In the genomic region with DNA sequence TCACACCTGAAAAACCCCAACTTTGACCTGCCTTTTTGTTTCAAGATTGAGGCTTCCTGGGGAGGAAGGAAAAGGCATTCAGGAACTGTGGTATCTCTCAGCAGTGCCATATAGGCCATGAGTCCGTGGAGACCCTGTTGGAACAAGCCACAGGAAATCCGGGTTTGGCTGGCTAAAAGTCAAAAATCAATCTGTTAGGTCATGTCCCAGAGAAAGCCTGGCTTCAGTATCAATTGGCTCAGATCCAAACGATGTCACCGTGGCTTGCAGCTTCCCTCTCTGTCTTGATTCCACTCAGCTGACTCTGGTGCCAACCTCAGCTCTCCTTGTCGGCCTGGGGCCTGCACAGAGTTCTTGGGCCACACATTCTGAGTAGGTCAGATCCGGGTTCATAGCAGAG, we compare ENCODE assay signal across 13 mouse cellular contexts.
DNase-seq lines count a peak whose midpoint lies in the region; ATAC-seq and TF ChIP-seq lines count a peak whose summit lies in the region.
"Had no signal": no experiment of that assay in that cellular context is flagged by ENCODE, and none has a peak within 500 bp of the region (broad histone marks: within the 10 kb centered on the region; RNA-seq: fewer than 3 reads in every experiment).

No protein-coding gene starts in this region.

- no peak overlapping the region for H3K4me3 ChIP-seq in lung, embryonic 14.5 days (ENCODE audit: low read depth, low read length)
- H3K4me3 ChIP-seq in lung, adult 2 months (replicated peaks; ENCODE audit: extremely low read depth, low read depth, low read length), result no peak overlapping the region
- H3K4me3 ChIP-seq in kidney, embryonic 15.5 days (replicated peaks), result no peak overlapping the region
- H3K4me3 ChIP-seq: embryonic facial prominence, embryonic 13.5 days; hindbrain, embryonic 13.5 days; left cerebral cortex, adult 2 months had no signal

- peaks cover 15% of the 10 kb centered on the region for H3K4me1 ChIP-seq in lung, embryonic 14.5 days (ENCODE audit: insufficient read depth)
- no peaks in the 10 kb centered on the region; the same call in 1 of the 2 replicates for H3K4me1 ChIP-seq in lung, adult 2 months (ENCODE audit: control insufficient read depth, insufficient read depth, low read length)
- peaks cover 16% of the 10 kb centered on the region for H3K4me1 ChIP-seq in kidney, embryonic 15.5 days

- no peak for ATAC-seq in lung, embryonic 14.5 days (ENCODE audit: insufficient read depth)
- ATAC-seq in kidney, embryonic 15.5 days (replicated peaks; ENCODE audit: low FRiP score), result no peak

- DNase-seq in cerebellum, postnatal 25 days, result peak; percentile 26 to 28
- no peak for DNase-seq in cerebellum, adult 11 months
- DNase-seq in lung, embryonic 14.5 days, result peak; percentile 77
- DNase-seq in lung, adult 2 months, result no peak
- DNase-seq in lung, postnatal 4 days, result peak; percentile 68 to 72
- DNase-seq in thymus, postnatal 4 days, result no peak
- no peak for DNase-seq in left cerebral cortex, postnatal 25 days (ENCODE audit: low spot score in 2 of 2)
- DNase-seq: cerebellum, adult 11-12 months; right cerebral cortex, postnatal 25 days had no signal

- no peak overlapping the region for H3K9ac ChIP-seq in lung, embryonic 14.5 days
- H3K9ac ChIP-seq in kidney, embryonic 15.5 days, result no peak overlapping the region
- H3K9ac ChIP-seq: embryonic facial prominence, embryonic 13.5 days; hindbrain, embryonic 13.5 days had no signal

- no peak overlapping the region for H3K4me2 ChIP-seq in lung, embryonic 14.5 days
- H3K4me2 ChIP-seq in kidney, embryonic 15.5 days, result no peak overlapping the region
- H3K4me2 ChIP-seq: embryonic facial prominence, embryonic 13.5 days; hindbrain, embryonic 13.5 days had no signal

- no peaks in the 10 kb centered on the region for H3K36me3 ChIP-seq in lung, embryonic 14.5 days (ENCODE audit: insufficient read depth)
- no peaks in the 10 kb centered on the region for H3K36me3 ChIP-seq in kidney, embryonic 15.5 days
- H3K36me3 ChIP-seq: embryonic facial prominence, embryonic 13.5 days; hindbrain, embryonic 13.5 days had no signal

- H3K27me3 ChIP-seq in lung, embryonic 14.5 days (ENCODE audit: insufficient read depth, low read length), result no peaks in the 10 kb centered on the region
- peaks cover 15% of the 10 kb centered on the region; the same call in 1 of the 2 replicates for H3K27me3 ChIP-seq in kidney, embryonic 15.5 days
- H3K27me3 ChIP-seq: embryonic facial prominence, embryonic 13.5 days had no signal

- TF ChIP-seq POLR2A in lung, adult 2 months (IDR thresholded peaks at IDR 0.05; ENCODE audit: borderline replicate concordance, extremely low read depth, low read depth, low read length), result no peak

- TF ChIP-seq CTCF in lung, embryonic 14.5 days (IDR thresholded peaks at IDR 0.05; ENCODE audit: low read depth), result no peak
- no peak for TF ChIP-seq CTCF in lung, adult 2 months (IDR thresholded peaks at IDR 0.05; ENCODE audit: insufficient read depth, low read length)

- H3K27ac ChIP-seq in lung, embryonic 14.5 days (ENCODE audit: low read depth), result no peak overlapping the region
- 0 out of 2 replicates have a peak overlapping the region, but pooled peaks have one; percentile 55 for H3K27ac ChIP-seq in kidney, embryonic 15.5 days
- H3K27ac ChIP-seq: embryonic facial prominence, embryonic 13.5 days; hindbrain, embryonic 13.5 days; left cerebral cortex, adult 2 months had no signal

- intact Hi-C loops in left cerebral cortex, postnatal 25 days (cut with DNase I), result no loop called here

- WGBS in lung, embryonic 14.5 days, result 34% methylated on average over 6 of the region's 6 CpGs
- 24% methylated on average over 6 of the region's 6 CpGs for WGBS in lung, adult 2 months
- WGBS in kidney, embryonic 15.5 days, result 59% methylated on average over 6 of the region's 6 CpGs

- no peaks in the 10 kb centered on the region for H3K9me3 ChIP-seq in lung, embryonic 14.5 days (ENCODE audit: low read depth, low read length)
- H3K9me3 ChIP-seq in kidney, embryonic 15.5 days (replicated peaks), result peaks cover under 1% of the 10 kb centered on the region; the same call in 1 of the 2 replicates
- H3K9me3 ChIP-seq: hindbrain, embryonic 13.5 days had no signal

Comparison
In these comparisons a context has a peak if more than half of its experiments do, and no peak if none do; other contexts are left out.
1. DNase-seq: peak in cerebellum, postnatal 25 days (2 of 2), lung, embryonic 14.5 days (single experiment) and lung, postnatal 4 days (2 of 2); none in cerebellum, adult 11 months (single experiment), lung, adult 2 months (single experiment), thymus, postnatal 4 days (single experiment) and left cerebral cortex, postnatal 25 days (0 of 2).